In genomic region chrX:43129696-43130095, GRCm38 (mm10) we compare ENCODE assay signal across 20 mouse cellular contexts.
"Had no signal": no experiment of that assay in that cellular context is flagged by ENCODE, and none has a peak within 500 bp of the region (broad histone marks: within the 10 kb centered on the region; RNA-seq: fewer than 3 reads in every experiment).

No protein-coding gene starts in this region.

- H3K4me3 ChIP-seq: left cerebral cortex, adult 2 months; liver, embryonic 12.5 days; liver, embryonic 15.5 days; lung, embryonic 15.5 days; megakaryocyte, embryonic 14.5 days; midbrain, embryonic 10.5 days; midbrain, embryonic 13.5 days; myocyte; neural tube, embryonic 13.5 days had no signal

- H3K9ac ChIP-seq: liver, embryonic 12.5 days; liver, embryonic 15.5 days; lung, embryonic 15.5 days; midbrain, embryonic 13.5 days; neural tube, embryonic 13.5 days had no signal

- H3K4me1 ChIP-seq: liver, embryonic 12.5 days; liver, embryonic 15.5 days; lung, embryonic 15.5 days; megakaryocyte, embryonic 14.5 days; midbrain, embryonic 10.5 days; midbrain, embryonic 13.5 days; neural tube, embryonic 13.5 days had no signal

- ATAC-seq: liver, embryonic 12.5 days; midbrain, embryonic 13.5 days had no signal

- H3K36me3 ChIP-seq: liver, embryonic 12.5 days; liver, embryonic 15.5 days; lung, embryonic 15.5 days; midbrain, embryonic 10.5 days; midbrain, embryonic 13.5 days; neural tube, embryonic 13.5 days had no signal

- H3K9me3 ChIP-seq: liver, embryonic 12.5 days; liver, embryonic 15.5 days; lung, embryonic 15.5 days; megakaryocyte, embryonic 14.5 days; midbrain, embryonic 10.5 days; midbrain, embryonic 13.5 days; neural tube, embryonic 13.5 days had no signal

- H3K27ac ChIP-seq: kidney, postnatal 0 days; left cerebral cortex, adult 2 months; liver, embryonic 12.5 days; liver, embryonic 15.5 days; lung, embryonic 15.5 days; midbrain, embryonic 10.5 days; midbrain, embryonic 13.5 days; neural tube, embryonic 13.5 days had no signal

- H3K27me3 ChIP-seq: liver, embryonic 12.5 days; liver, embryonic 15.5 days; lung, embryonic 15.5 days; megakaryocyte, embryonic 14.5 days; midbrain, embryonic 13.5 days; neural tube, embryonic 13.5 days had no signal

- DNase-seq: kidney, adult 2 months; kidney, postnatal 36 days; lung, adult 18-20 months; lung, postnatal 10 days; lung, postnatal 36 days; retina, postnatal 1 day; right cerebral cortex, postnatal 25 days; spleen, adult 18-20 months; thymus, adult 18-20 months; thymus, postnatal 36 days had no signal

- H3K4me2 ChIP-seq: liver, embryonic 12.5 days; liver, embryonic 15.5 days; lung, embryonic 15.5 days; midbrain, embryonic 13.5 days; neural tube, embryonic 13.5 days had no signal
